Mouse (Mus musculus): Measurements from ENCODE around the gene Phf24.

DNA sequence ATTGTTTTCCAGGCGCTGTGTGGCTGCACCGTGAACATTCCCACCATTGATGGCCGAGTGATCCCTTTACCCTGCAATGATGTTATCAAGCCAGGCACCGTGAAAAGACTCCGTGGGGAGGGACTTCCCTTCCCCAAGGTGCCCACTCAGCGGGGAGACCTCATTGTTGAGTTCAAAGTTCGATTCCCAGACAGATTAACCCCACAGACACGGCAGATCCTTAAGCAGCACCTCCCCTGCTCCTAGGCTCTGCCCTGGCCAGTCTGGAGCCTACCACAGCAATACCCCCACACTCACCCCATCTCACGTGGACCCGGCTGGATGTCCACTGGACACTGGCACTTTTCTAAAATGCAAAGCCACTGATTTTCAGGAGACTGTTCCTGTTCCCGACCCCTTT, 40.8 kb downstream of the Phf24 start:
- TF ChIP-seq EP300 (optimal IDR thresholded peaks at IDR 0.05): no peak
- TF ChIP-seq CTCF (IDR thresholded peaks at IDR 0.05; ENCODE audit: low read depth): no peak

Data from stomach, postnatal 0 days (tissue).